Mouse (Mus musculus) right cerebral cortex, postnatal 25 days (tissue): ENCODE data around the gene Ugt2a3.
"Not testable (repeated sequence)": the region's sequence is repeated elsewhere in the genome, so short reads cannot be mapped to it uniquely, and the experiment has no call there.

Source experiments
- DNase-seq: peaks from one replicate; pipeline ENCODE4 v3.0.0; 2022

Gene Ugt2a3

GRCm38 (mm10) chr5:87336961-87337697 lies at the start of gene Ugt2a3:
TSS of gene Ugt2a3 (minus strand) at chr5:87337195.
- DNase-seq, result no peak

GRCm38 (mm10) chr5:87380234-87380633 lies 43.2 kb upstream of the Ugt2a3 start:
- no peak for DNase-seq

GRCm38 (mm10) chr5:87379825-87380224 lies 42.8 kb upstream of the Ugt2a3 start:
- DNase-seq, result no peak

- DNase-seq, result no peak
These were observed 38.9 kb upstream of the Ugt2a3 start for GRCm38 (mm10) chr5:87375874-87376383.

GRCm38 (mm10) chr5:87373502-87373863 lies 36.5 kb upstream of the Ugt2a3 start:
- DNase-seq, result no peak

GRCm38 (mm10) chr5:87372788-87373501 lies 36.0 kb upstream of the Ugt2a3 start:
- not testable (repeated sequence) for DNase-seq

GRCm38 (mm10) chr5:87350350-87350749 lies 13.4 kb upstream of the Ugt2a3 start:
- no peak for DNase-seq

- not testable (repeated sequence) for DNase-seq
These were observed 12.2 kb upstream of the Ugt2a3 start for GRCm38 (mm10) chr5:87349150-87349549.

- DNase-seq, result not testable (repeated sequence)
These were observed 10.6 kb upstream of the Ugt2a3 start for GRCm38 (mm10) chr5:87347479-87348078.

- no peak for DNase-seq
These were observed 3.5 kb upstream of the Ugt2a3 start for GRCm38 (mm10) chr5:87340461-87340860.

GRCm38 (mm10) chr5:87335199-87335598 lies 1.8 kb downstream of the Ugt2a3 start:
- no peak for DNase-seq

- no peak for DNase-seq
These were observed 3.4 kb downstream of the Ugt2a3 start for GRCm38 (mm10) chr5:87333584-87333983.

GRCm38 (mm10) chr5:87311392-87311791 lies 25.6 kb downstream of the Ugt2a3 start:
- no peak for DNase-seq

GRCm38 (mm10) chr5:87286180-87286579 lies 50.8 kb downstream of the Ugt2a3 start:
- DNase-seq, result not testable (repeated sequence)

- DNase-seq, result not testable (repeated sequence)
These were observed 61.0 kb downstream of the Ugt2a3 start for GRCm38 (mm10) chr5:87275986-87276385.

- no peak for DNase-seq
These were observed 61.4 kb downstream of the Ugt2a3 start for GRCm38 (mm10) chr5:87275581-87275980.
